Mouse (Mus musculus) liver, adult 2 months (tissue): ENCODE results near the gene Ppp3ca. TPM values are rescaled to one million over a fixed set of nuclear protein-coding genes. Genes with fewer than 3 reads are reported as not detected.
A peak's percentile ranks its signal among the peaks of the same experiment; 100 is the strongest.

Source experiments
- DNase-seq: peaks from one replicate; pipeline ENCODE4 v3.0.0-alpha.2; 2011; ENCODE audit warnings: low read depth, low spot score; ENCODE audit errors: extremely low read depth
- H3K27ac ChIP-seq: fragments of 200-500 bp; replicated peaks from 2 replicates; pipeline ENCODE4 v1.5.1; 2012; ENCODE audit warnings: low read depth, mild to moderate bottlenecking, control low read depth, inconsistent platforms, low read length; ENCODE audit not compliant: insufficient read depth
- H3K27me3 ChIP-seq: fragments of 200-500 bp; 2 replicates; pipeline ENCODE4 v1.6.1; 2012; ENCODE audit warnings: mild to moderate bottlenecking, moderate library complexity, low read length, inconsistent platforms; ENCODE audit not compliant: control insufficient read depth, insufficient read depth
- H3K36me3 ChIP-seq: fragments of 200-500 bp; 2 replicates; pipeline ENCODE4 v1.6.1; 2012; ENCODE audit warnings: low read length, inconsistent platforms; ENCODE audit not compliant: control insufficient read depth, insufficient read depth
- H3K4me1 ChIP-seq: fragments of 200-500 bp; 2 replicates; pipeline ENCODE4 v1.6.1; 2011; ENCODE audit warnings: low read length; ENCODE audit not compliant: control insufficient read depth, insufficient read depth
- H3K4me3 ChIP-seq: fragments of 200-500 bp; 2 replicates; pipeline ENCODE4 v1.5.1; 2011; ENCODE audit warnings: low read depth, mild to moderate bottlenecking, control low read depth, low read length, moderate library complexity; ENCODE audit not compliant: insufficient read depth
- H3K79me2 ChIP-seq: fragments of 200-500 bp; 2 replicates; pipeline ENCODE4 v1.6.1; 2012; ENCODE audit warnings: inconsistent platforms, mild to moderate bottlenecking, low read length, moderate library complexity; ENCODE audit not compliant: control insufficient read depth, insufficient read depth
- H3K9ac ChIP-seq: fragments of 200-500 bp; 2 replicates; pipeline ENCODE4 v1.6.1; 2012; ENCODE audit warnings: low read depth, mild to moderate bottlenecking, control low read depth, inconsistent platforms, low read length
- CTCF ChIP-seq: fragments of 200-500 bp; IDR thresholded peaks from 2 replicates; pipeline ENCODE4 v1.5.1; 2011; ENCODE audit warnings: low read depth, low read length, control low read depth
- POLR2A ChIP-seq: fragments of 200-500 bp; IDR thresholded peaks from 2 replicates; pipeline ENCODE4 v1.6.1; 2011; ENCODE audit warnings: low read length, control low read depth; ENCODE audit not compliant: insufficient read depth; ENCODE audit errors: extremely low read depth
- WGBS: fragments of 180-500 bp; shearing (Covaris S2); methylation state at CpG from one replicate; pipeline ENCODE4 v1.1.7; 2018; 5-methylcytosine and 5-hydroxymethylcytosine counted together
- polyA plus RNA-seq: library from polyadenylated mRNA; depleted of rRNA; stranded (reverse); fragments of >200 nt; gene quantifications from 2 replicates; pipeline ENCODE4 v1.2.3, GENCODE M21; 2012
- total RNA-seq: library from RNA; depleted of rRNA; stranded (reverse); fragments of >200 nt; gene quantifications from 2 replicates; pipeline ENCODE4 v1.2.3, GENCODE M21; 2014

Ppp3ca gene
- total and polyA plus RNA-seq, 2 experiments, result 9.8 to 23.0 TPM

DNA sequence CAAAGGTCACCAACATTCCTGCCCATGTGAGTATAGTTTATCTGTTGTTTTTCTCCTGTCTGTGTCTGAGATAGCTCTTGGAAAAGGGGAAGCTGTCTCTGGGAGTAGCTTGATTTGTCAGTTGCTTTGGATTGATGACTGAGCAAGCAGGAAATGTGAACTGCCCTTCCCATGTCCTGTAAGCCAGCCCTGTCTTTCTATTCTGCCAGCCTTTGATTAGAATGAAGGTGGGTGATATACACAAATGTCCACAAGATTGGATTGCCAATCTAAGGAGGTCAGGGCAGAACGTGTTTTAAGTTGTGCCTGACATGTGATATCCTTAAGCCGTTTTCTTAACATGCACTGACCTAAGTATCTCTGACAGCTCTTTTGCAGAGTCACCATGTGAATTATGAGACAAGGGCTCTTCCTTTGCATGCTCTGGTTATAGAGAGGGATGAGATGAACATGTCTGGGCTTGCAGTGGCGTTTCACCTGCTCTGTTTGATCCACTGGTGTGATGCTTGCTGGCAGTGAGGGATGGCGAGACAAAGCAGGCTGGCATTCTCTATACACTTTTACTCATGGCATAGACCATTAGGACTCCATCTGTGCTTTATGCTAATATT lies 120.4 kb downstream of the Ppp3ca start:
- Histone ChIP-seq H3K4me3 (no peak overlapping the region), H3K36me3 (no peaks in the 10 kb centered on the region), H3K27ac (no peak overlapping the region), H3K79me2 (peaks cover 17% of the 10 kb centered on the region; the same call in 1 of the 2 replicates), H3K9ac (no peak overlapping the region), H3K4me1 (peaks cover 19% of the 10 kb centered on the region), H3K27me3 (no peaks in the 10 kb centered on the region)
- peak; percentile 23 for DNase-seq
- WGBS, result 61% methylated on average over 4 of the region's 4 CpGs
- no peak for TF ChIP-seq POLR2A

DNA sequence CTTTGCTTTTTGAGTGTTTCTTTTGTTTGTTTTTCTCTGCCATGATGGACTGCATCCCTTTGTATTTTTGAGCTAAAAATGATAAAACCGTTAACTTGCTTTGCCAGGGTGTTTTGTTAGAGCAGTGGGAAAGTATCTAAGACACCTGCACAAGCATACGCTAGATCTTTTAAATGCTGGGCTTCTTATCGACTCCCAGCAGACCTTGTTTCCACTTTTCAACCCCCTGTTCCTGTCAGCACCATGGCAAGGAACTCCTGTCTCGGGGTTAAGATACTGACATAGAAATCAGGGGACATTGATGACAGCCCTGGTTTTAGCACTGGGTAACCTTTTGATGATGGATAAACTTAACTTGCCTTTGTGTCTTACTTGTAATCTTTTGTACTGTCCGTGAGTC lies 121.5 kb downstream of the Ppp3ca start:
- DNase-seq, result no peak
- Histone ChIP-seq H3K4me3 (no peak overlapping the region), H3K4me1 (peaks cover 19% of the 10 kb centered on the region), H3K27ac (no peak overlapping the region), H3K9ac (no peak overlapping the region), H3K36me3 (no peaks in the 10 kb centered on the region), H3K27me3 (no peaks in the 10 kb centered on the region), H3K79me2 (peaks cover 9% of the 10 kb centered on the region; the same call in 1 of the 2 replicates)
- TF ChIP-seq CTCF, result no peak
- WGBS, result 87% methylated on average over 5 of the region's 5 CpGs

DNA sequence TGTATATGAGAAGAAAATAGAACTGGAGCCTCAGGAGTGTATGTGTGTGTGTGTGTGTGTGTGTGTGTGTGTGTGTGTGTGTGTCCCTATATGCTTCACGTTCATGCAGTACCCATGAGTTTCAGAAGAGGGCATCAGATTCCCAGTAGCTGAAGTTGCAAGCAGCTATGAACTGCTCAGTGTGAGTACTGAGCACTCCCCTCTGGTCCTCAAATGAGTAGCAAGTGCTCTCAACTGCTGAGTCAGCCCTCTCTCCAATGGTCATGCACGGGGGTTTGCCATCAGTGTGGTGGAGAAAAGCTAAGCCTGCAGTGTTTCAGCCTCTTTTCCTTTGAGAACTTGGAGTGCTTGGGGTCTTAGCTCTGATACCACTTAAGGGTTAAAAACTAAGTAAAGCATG lies 122.0 kb downstream of the Ppp3ca start:
- H3K27me3 ChIP-seq, result no peaks in the 10 kb centered on the region
- no peak overlapping the region for H3K27ac ChIP-seq
- no peak for DNase-seq
- peaks cover 19% of the 10 kb centered on the region for H3K4me1 ChIP-seq
- H3K36me3 ChIP-seq, result no peaks in the 10 kb centered on the region
- no peak overlapping the region for H3K4me3 ChIP-seq
- peaks cover 13% of the 10 kb centered on the region; the same call in 1 of the 2 replicates for H3K79me2 ChIP-seq
- no peak overlapping the region for H3K9ac ChIP-seq
- no peak for TF ChIP-seq CTCF
- TF ChIP-seq POLR2A, result no peak
- WGBS, result 99% methylated on average over 2 of the region's 2 CpGs

DNA sequence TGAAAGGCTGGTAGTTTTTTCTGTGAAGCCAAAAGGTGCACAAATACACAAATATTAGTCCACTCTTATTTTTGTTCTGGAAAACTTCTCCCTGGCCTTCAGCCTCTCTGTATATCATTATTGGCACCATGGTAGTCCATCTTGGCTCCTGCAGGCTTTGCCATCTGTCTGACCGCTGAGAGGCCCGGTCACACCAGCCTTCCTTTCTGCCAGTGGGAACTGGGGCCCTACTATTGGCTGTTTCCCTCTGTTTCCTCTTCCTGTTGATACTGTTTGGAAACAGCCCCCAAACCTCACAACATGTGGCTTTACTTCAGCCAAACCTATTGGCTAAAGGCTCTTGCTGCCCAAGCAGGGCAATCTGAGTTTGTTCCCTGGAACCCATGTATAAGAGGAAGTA lies 123.5 kb downstream of the Ppp3ca start:
- Histone ChIP-seq H3K9ac (no peak overlapping the region), H3K27me3 (no peaks in the 10 kb centered on the region), H3K79me2 (peaks cover 13% of the 10 kb centered on the region; the same call in 1 of the 2 replicates), H3K4me3 (no peak overlapping the region), H3K27ac (peak overlapping the region; percentile 49), H3K4me1 (peaks cover 19% of the 10 kb centered on the region), H3K36me3 (peaks cover 3% of the 10 kb centered on the region; the same call in 1 of the 2 replicates)
- 13% methylated on average over 2 of the region's 2 CpGs for WGBS
- no peak for TF ChIP-seq POLR2A
- TF ChIP-seq CTCF, result no peak
- DNase-seq, result peak; percentile 90

DNA sequence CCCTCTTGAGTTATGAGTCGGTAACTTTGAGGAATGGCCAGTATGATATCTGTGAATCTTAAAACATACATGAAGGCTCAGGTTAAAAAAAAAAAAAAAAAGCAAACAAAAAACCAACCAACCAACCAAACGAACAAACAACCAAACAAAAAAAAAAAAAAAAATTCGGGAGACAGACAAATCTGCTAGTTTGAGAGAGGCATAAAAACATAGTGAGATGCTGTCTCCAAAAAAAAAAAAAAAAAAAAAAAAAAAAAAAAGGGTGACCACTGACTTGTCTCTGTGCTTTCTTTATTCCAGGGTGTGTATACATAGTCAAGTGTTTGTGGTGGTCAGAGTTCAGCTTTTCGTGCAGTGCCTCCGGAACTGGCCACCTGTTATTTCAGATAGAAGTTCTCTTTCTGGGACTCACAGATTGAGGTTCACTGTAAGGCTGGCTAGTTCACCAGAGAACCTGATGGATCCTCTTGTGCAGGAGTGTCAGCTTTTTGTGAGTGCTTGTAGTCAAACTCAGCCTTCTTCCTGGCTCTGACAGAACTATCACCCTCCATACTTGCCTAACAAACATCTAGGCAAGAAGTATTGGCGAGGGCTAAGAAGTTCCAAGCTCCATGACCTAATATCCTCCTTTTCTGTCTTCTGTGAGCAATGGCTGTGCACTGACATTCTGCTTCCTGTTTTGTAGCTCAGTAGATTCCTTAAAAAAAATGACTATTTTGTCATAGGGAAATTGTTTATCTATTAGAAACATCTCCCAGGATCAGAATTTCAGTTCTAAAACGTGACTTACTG lies 124.7 kb downstream of the Ppp3ca start:
- no peak overlapping the region for H3K27ac ChIP-seq
- peaks cover 10% of the 10 kb centered on the region; the same call in 1 of the 2 replicates for H3K79me2 ChIP-seq
- TF ChIP-seq POLR2A, result no peak
- TF ChIP-seq CTCF, result no peak
- H3K36me3 ChIP-seq, result peaks cover 3% of the 10 kb centered on the region; the same call in 1 of the 2 replicates
- no peaks in the 10 kb centered on the region for H3K27me3 ChIP-seq
- H3K9ac ChIP-seq, result no peak overlapping the region
- DNase-seq, result no peak
- no peak overlapping the region for H3K4me3 ChIP-seq
- peaks cover 17% of the 10 kb centered on the region for H3K4me1 ChIP-seq
- WGBS, result 58% methylated on average over 7 of the region's 7 CpGs

DNA sequence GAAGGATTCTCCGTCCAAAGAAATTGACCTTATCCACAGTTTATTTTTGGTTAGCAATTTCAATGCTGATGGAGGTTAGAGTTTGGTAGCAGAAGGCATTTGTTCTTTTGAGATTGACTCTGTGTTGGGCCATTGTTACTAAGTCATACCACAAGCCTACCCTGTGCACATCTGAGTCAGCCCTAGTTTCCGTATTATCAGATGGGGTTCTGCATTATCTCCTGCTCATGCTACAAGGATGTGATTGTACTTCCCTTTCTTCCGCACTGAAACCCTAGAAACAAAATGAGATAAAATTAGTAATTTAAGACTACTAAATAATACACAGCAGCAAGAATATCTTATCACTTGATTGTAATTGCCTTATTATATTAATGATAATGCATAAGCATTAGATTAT lies 129.0 kb downstream of the Ppp3ca start:
- Histone ChIP-seq H3K9ac (no peak overlapping the region), H3K27ac (no peak overlapping the region), H3K36me3 (peaks cover 3% of the 10 kb centered on the region; the same call in 1 of the 2 replicates), H3K79me2 (peaks cover 9% of the 10 kb centered on the region; the same call in 1 of the 2 replicates), H3K4me3 (no peak overlapping the region), H3K4me1 (peaks cover 2% of the 10 kb centered on the region; the same call in 1 of the 2 replicates), H3K27me3 (no peaks in the 10 kb centered on the region)
- DNase-seq, result no peak
- TF ChIP-seq CTCF (no peak), POLR2A (no peak)
- WGBS, result 83% methylated on average over 3 of the region's 3 CpGs
